Mouse (Mus musculus): Measurements from ENCODE around the gene Ambra1. TPM values are rescaled to one million over a fixed set of nuclear protein-coding genes. Genes with fewer than 3 reads are reported as not detected.

The Ambra1 gene
- total and polyA plus RNA-seq, 3 experiments, result 15.8 to 27.1 (median 21.9) TPM

GRCm38 (mm10) chr2:91852446-91853191 lies 122.7 kb downstream of the Ambra1 start:
- H3K9ac ChIP-seq (ENCODE audit: insufficient read depth, low read depth), result no peak overlapping the region
- no peak overlapping the region for H3K4me2 ChIP-seq (ENCODE audit: insufficient read depth, low read depth, poor library complexity, severe bottlenecking)
- H3K9me3 ChIP-seq (replicated peaks; ENCODE audit: low read length), result no peaks in the 10 kb centered on the region
- peaks cover 0 to 28% of the 10 kb centered on the region in 2 experiments for H3K36me3 ChIP-seq (replicated peaks in 1 of 2; ENCODE audit: control insufficient read depth in 1 of 2, insufficient read depth in 1 of 2, low read length in 1 of 2)
- no peak overlapping the region for H3K27ac ChIP-seq (ENCODE audit: insufficient read depth, low read depth)
- no peaks in the 10 kb centered on the region for H3K27me3 ChIP-seq (replicated peaks)
- TF ChIP-seq USF1 (IDR thresholded peaks at IDR 0.05; ENCODE audit: low read depth, low read length), result no peak
- no peak for TF ChIP-seq SMC3 (IDR thresholded peaks at IDR 0.05; ENCODE audit: low read depth, low read length)
- TF ChIP-seq MAX (IDR thresholded peaks at IDR 0.05; ENCODE audit: low read length), result no peak
- no peak for TF ChIP-seq IRF4 (IDR thresholded peaks at IDR 0.05; ENCODE audit: low read depth, low read length)
- no peak for TF ChIP-seq ZC3H11A (IDR thresholded peaks at IDR 0.05; ENCODE audit: low read depth, low read length)
- no peak for TF ChIP-seq HCFC1 (IDR thresholded peaks at IDR 0.05; ENCODE audit: low read depth, low read length)
- no peak for DNase-seq (ENCODE audit: extremely low read depth)
- no peak overlapping the region for H3K4me3 ChIP-seq (replicated peaks in 1 of 3; ENCODE audit: low read depth in 2 of 3, low read length in 2 of 3, poor library complexity in 1 of 3)
- dilution Hi-C loops (cut with MboI; ENCODE audit: extremely low pct_ligation_motif_present, extremely low pct_unique_long_range_greater_than_20kb, low sequenced_read_pairs) (no loop called here), in situ Hi-C loops (cut with MboI; ENCODE audit: low pct_ligation_motif_present, low pct_unique_long_range_greater_than_20kb, low sequenced_read_pairs) (no loop called here)
- no peaks in the 10 kb centered on the region for H3K79me2 ChIP-seq (replicated peaks; ENCODE audit: control insufficient read depth, extremely low read depth, insufficient read depth, poor library complexity, severe bottlenecking)
- 0 out of 4 replicates have a peak, but pooled peaks cover 0 to 4% of the 10 kb centered on the region in 2 experiments for H3K4me1 ChIP-seq (ENCODE audit: control insufficient read depth in 1 of 2, insufficient read depth in 2 of 2)

GRCm38 (mm10) chr2:91854575-91854974 lies 124.6 kb downstream of the Ambra1 start:
- dilution Hi-C loops (cut with MboI; ENCODE audit: extremely low pct_ligation_motif_present, extremely low pct_unique_long_range_greater_than_20kb, low sequenced_read_pairs) (no loop called here), in situ Hi-C loops (cut with MboI; ENCODE audit: low pct_ligation_motif_present, low pct_unique_long_range_greater_than_20kb, low sequenced_read_pairs) (no loop called here)
- no peak overlapping the region for H3K4me2 ChIP-seq (ENCODE audit: insufficient read depth, low read depth, poor library complexity, severe bottlenecking)
- 0 out of 2 replicates have a peak, but pooled peaks have one; percentile 57 for TF ChIP-seq MAFK (IDR thresholded peaks at IDR 0.05; ENCODE audit: insufficient replicate concordance, low read length)
- TF ChIP-seq SMC3 (IDR thresholded peaks at IDR 0.05; ENCODE audit: low read depth, low read length), result no peak
- no peak for TF ChIP-seq RCOR1 (conservative IDR thresholded peaks at IDR 0.05; ENCODE audit: low read depth, low read length)
- no peaks in the 10 kb centered on the region for H3K27me3 ChIP-seq (replicated peaks)
- no peak for DNase-seq (ENCODE audit: extremely low read depth)
- no peak overlapping the region for H3K9ac ChIP-seq (ENCODE audit: insufficient read depth, low read depth)
- no peaks in the 10 kb centered on the region for H3K9me3 ChIP-seq (replicated peaks; ENCODE audit: low read length)
- 0 out of 4 replicates have a peak, but pooled peaks cover 0 to 4% of the 10 kb centered on the region in 2 experiments for H3K4me1 ChIP-seq (ENCODE audit: control insufficient read depth in 1 of 2, insufficient read depth in 2 of 2)
- no peaks in the 10 kb centered on the region for H3K79me2 ChIP-seq (replicated peaks; ENCODE audit: control insufficient read depth, extremely low read depth, insufficient read depth, poor library complexity, severe bottlenecking)
- no peak overlapping the region for H3K27ac ChIP-seq (ENCODE audit: insufficient read depth, low read depth)
- peaks cover 0 to 36% of the 10 kb centered on the region in 2 experiments for H3K36me3 ChIP-seq (replicated peaks in 1 of 2; ENCODE audit: control insufficient read depth in 1 of 2, insufficient read depth in 1 of 2, low read length in 1 of 2)
- no peak overlapping the region for H3K4me3 ChIP-seq (replicated peaks in 1 of 3; ENCODE audit: low read depth in 2 of 3, low read length in 2 of 3, poor library complexity in 1 of 3)

- in situ Hi-C loops (cut with MboI; ENCODE audit: low pct_ligation_motif_present, low pct_unique_long_range_greater_than_20kb, low sequenced_read_pairs) (no loop called here), dilution Hi-C loops (cut with MboI; ENCODE audit: extremely low pct_ligation_motif_present, extremely low pct_unique_long_range_greater_than_20kb, low sequenced_read_pairs) (no loop called here)
- Histone ChIP-seq H3K4me2 (ENCODE audit: insufficient read depth, low read depth, poor library complexity, severe bottlenecking) (no peak overlapping the region), H3K36me3 (replicated peaks in 1 of 2; ENCODE audit: control insufficient read depth in 1 of 2, insufficient read depth in 1 of 2, low read length in 1 of 2) (peaks cover 0 to 34% of the 10 kb centered on the region in 2 experiments), H3K27me3 (replicated peaks) (no peaks in the 10 kb centered on the region), H3K4me3 (replicated peaks in 1 of 3; ENCODE audit: low read depth in 2 of 3, low read length in 2 of 3, poor library complexity in 1 of 3) (no peak overlapping the region), H3K9me3 (replicated peaks; ENCODE audit: low read length) (no peaks in the 10 kb centered on the region), H3K79me2 (replicated peaks; ENCODE audit: control insufficient read depth, extremely low read depth, insufficient read depth, poor library complexity, severe bottlenecking) (no peaks in the 10 kb centered on the region), H3K9ac (ENCODE audit: insufficient read depth, low read depth) (no peak overlapping the region), H3K4me1 (ENCODE audit: control insufficient read depth in 1 of 2, insufficient read depth in 2 of 2) (0 out of 4 replicates have a peak, but pooled peaks cover 0 to 4% of the 10 kb centered on the region in 2 experiments), H3K27ac (ENCODE audit: insufficient read depth, low read depth) (no peak overlapping the region)
- no peak for TF ChIP-seq SMC3 (IDR thresholded peaks at IDR 0.05; ENCODE audit: low read depth, low read length)
- no peak for TF ChIP-seq ETS1 (conservative IDR thresholded peaks at IDR 0.05; ENCODE audit: low read depth, low read length)
- TF ChIP-seq MAFK (IDR thresholded peaks at IDR 0.05; ENCODE audit: insufficient replicate concordance, low read length), result no peak
- TF ChIP-seq GABPA (IDR thresholded peaks at IDR 0.05; ENCODE audit: insufficient replicate concordance, low read depth, low read length), result no peak
- TF ChIP-seq BHLHE40 (IDR thresholded peaks at IDR 0.05; ENCODE audit: low read depth, low read length), result no peak
- no peak for TF ChIP-seq RCOR1 (conservative IDR thresholded peaks at IDR 0.05; ENCODE audit: low read depth, low read length)
- TF ChIP-seq TCF12 (IDR thresholded peaks at IDR 0.05; ENCODE audit: low read depth, low read length), result no peak
- TF ChIP-seq MAZ (IDR thresholded peaks at IDR 0.05; ENCODE audit: low read depth, low read length), result no peak
- TF ChIP-seq KAT2A (IDR thresholded peaks at IDR 0.05; ENCODE audit: insufficient replicate concordance, low read length), result no peak
- no peak for TF ChIP-seq PAX5 (IDR thresholded peaks at IDR 0.05; ENCODE audit: low read length)
- no peak for DNase-seq (ENCODE audit: extremely low read depth)
Measured at GRCm38 (mm10) chr2:91856958-91857357, 127.0 kb downstream of the Ambra1 start.
